12 mouse cellular contexts compared by ENCODE assay signal in genomic region chr10:62687032-62687674, GRCm38 (mm10). TPM values are rescaled to one million over a fixed set of nuclear protein-coding genes. Genes with fewer than 3 reads are reported as not detected.
DNase-seq lines count a peak whose midpoint lies in the region; ATAC-seq and TF ChIP-seq lines count a peak whose summit lies in the region.
"Had no signal": no experiment of that assay in that cellular context is flagged by ENCODE, and none has a peak within 500 bp of the region (broad histone marks: within the 10 kb centered on the region; RNA-seq: fewer than 3 reads in every experiment).

No protein-coding gene starts in this region.

- no peak for TF ChIP-seq POLR2A in lung, adult 2 months (IDR thresholded peaks at IDR 0.05; ENCODE audit: borderline replicate concordance, extremely low read depth, low read depth, low read length)
- TF ChIP-seq POLR2A in thymus, adult 2 months (IDR thresholded peaks at IDR 0.05; ENCODE audit: control insufficient read depth, extremely low read depth, insufficient read depth, low read length, poor library complexity) = no peak

- no peaks in the 10 kb centered on the region for H3K36me3 ChIP-seq in lung, embryonic 14.5 days (ENCODE audit: insufficient read depth)
- H3K36me3 ChIP-seq in midbrain, embryonic 10.5 days = no peaks in the 10 kb centered on the region
- H3K36me3 ChIP-seq in thymus, adult 2 months (ENCODE audit: control insufficient read depth, insufficient read depth, low read length) = no peaks in the 10 kb centered on the region
- H3K36me3 ChIP-seq: heart, embryonic 15.5 days had no signal

- TF ChIP-seq CTCF in lung, embryonic 14.5 days (IDR thresholded peaks at IDR 0.05; ENCODE audit: low read depth) = no peak
- no peak for TF ChIP-seq CTCF in lung, adult 2 months (IDR thresholded peaks at IDR 0.05; ENCODE audit: insufficient read depth, low read length)
- TF ChIP-seq CTCF in thymus, adult 2 months (IDR thresholded peaks at IDR 0.05; ENCODE audit: borderline replicate concordance, control insufficient read depth, extremely low read depth, insufficient read depth, low read length, poor library complexity) = no peak

- 70% methylated on average over 15 of the region's 15 CpGs for WGBS in lung, embryonic 14.5 days
- 82% methylated on average over 15 of the region's 15 CpGs for WGBS in lung, adult 2 months
- 35% methylated on average over 15 of the region's 15 CpGs for WGBS in midbrain, embryonic 10.5 days
- WGBS in thymus, adult 2 months = 90% methylated on average over 15 of the region's 15 CpGs

- no peaks in the 10 kb centered on the region for H3K9me3 ChIP-seq in lung, embryonic 14.5 days (ENCODE audit: low read depth, low read length)
- no peaks in the 10 kb centered on the region for H3K9me3 ChIP-seq in midbrain, embryonic 10.5 days (replicated peaks)
- H3K9me3 ChIP-seq: heart, embryonic 15.5 days had no signal

- 0 out of 2 replicates have a peak, but pooled peaks have one; percentile 38 for ATAC-seq in lung, embryonic 14.5 days (ENCODE audit: insufficient read depth)
- 0 out of 2 replicates have a peak, but pooled peaks have one; percentile 20 for ATAC-seq in granulocyte monocyte progenitor cell, adult 5-6 weeks (replicated peaks; ENCODE audit: poor library complexity, severe bottlenecking)

- H3K4me3 ChIP-seq in lung, embryonic 14.5 days (ENCODE audit: low read depth, low read length) = no peak overlapping the region
- no peak overlapping the region for H3K4me3 ChIP-seq in lung, adult 2 months (replicated peaks; ENCODE audit: extremely low read depth, low read depth, low read length)
- H3K4me3 ChIP-seq in midbrain, embryonic 10.5 days = peak overlapping the region; percentile 33
- H3K4me3 ChIP-seq in thymus, adult 2 months (ENCODE audit: control insufficient read depth, insufficient read depth, low read length) = no peak overlapping the region
- H3K4me3 ChIP-seq: heart, embryonic 15.5 days had no signal

- H3K27ac ChIP-seq in lung, embryonic 14.5 days (ENCODE audit: low read depth) = no peak overlapping the region
- peak overlapping the region; percentile 71 for H3K27ac ChIP-seq in midbrain, embryonic 10.5 days (replicated peaks)
- H3K27ac ChIP-seq in thymus, adult 2 months (ENCODE audit: control insufficient read depth, insufficient read depth, low read length) = no peak overlapping the region
- H3K27ac ChIP-seq: heart, embryonic 15.5 days; stomach, postnatal 0 days had no signal

- H3K4me2 ChIP-seq in lung, embryonic 14.5 days = no peak overlapping the region
- H3K4me2 ChIP-seq: heart, embryonic 15.5 days had no signal

- H3K27me3 ChIP-seq in lung, embryonic 14.5 days (ENCODE audit: insufficient read depth, low read length) = no peaks in the 10 kb centered on the region
- peaks cover 63% of the 10 kb centered on the region for H3K27me3 ChIP-seq in midbrain, embryonic 10.5 days (ENCODE audit: low read depth, poor library complexity, severe bottlenecking)
- no peaks in the 10 kb centered on the region for H3K27me3 ChIP-seq in thymus, adult 2 months (ENCODE audit: control insufficient read depth, insufficient read depth, low read length)
- H3K27me3 ChIP-seq: heart, embryonic 15.5 days had no signal

- no peak overlapping the region for H3K9ac ChIP-seq in lung, embryonic 14.5 days
- H3K9ac ChIP-seq: heart, embryonic 15.5 days had no signal

- H3K4me1 ChIP-seq in lung, embryonic 14.5 days (ENCODE audit: insufficient read depth) = no peaks in the 10 kb centered on the region
- no peaks in the 10 kb centered on the region for H3K4me1 ChIP-seq in lung, adult 2 months (ENCODE audit: control insufficient read depth, insufficient read depth, low read length)
- peaks cover 29% of the 10 kb centered on the region for H3K4me1 ChIP-seq in midbrain, embryonic 10.5 days
- H3K4me1 ChIP-seq in thymus, adult 2 months (replicated peaks; ENCODE audit: control insufficient read depth, insufficient read depth, low read length) = no peaks in the 10 kb centered on the region

- DNase-seq in lung, embryonic 14.5 days = peak; percentile 28
- DNase-seq in lung, adult 2 months = no peak
- peak; percentile 64 for DNase-seq in midbrain, embryonic 10.5 days (ENCODE audit: low spot score)
- DNase-seq in right cerebral cortex, postnatal 36 days (ENCODE audit: low spot score in 2 of 2) = no peak
- no peak for DNase-seq in thymus, adult 2 months
- DNase-seq in frontal cortex, postnatal 25 days (ENCODE audit: low spot score in 2 of 2) = no peak
- DNase-seq in urinary bladder, adult 2 months (ENCODE audit: low spot score) = no peak
- DNase-seq: kidney, postnatal 10 days; right cerebral cortex, adult 18-20 months had no signal

RNA-seq across cellular contexts. Expression of gene Ddx50, which starts 36.1 kb away (rescaled TPM):
- polyA plus RNA-seq in lung, embryonic 14.5 days (2014; fragmentation: Nextera tagmentation; extraction: Ambion mirVana) = 133 and 135 TPM in 2 replicates
- polyA plus RNA-seq in lung, adult 2 months (2012; rRNA removed) = 8.9 and 14.1 TPM in 2 replicates
- 87.6 and 115 TPM in 2 replicates for total RNA-seq in granulocyte monocyte progenitor cell, adult 5-6 weeks (2014; fragmentation: Nextera tagmentation)
- 110 and 119 TPM in 2 replicates for total RNA-seq in granulocyte monocyte progenitor cell, adult 5-6 weeks (2017)
- polyA plus RNA-seq in midbrain, embryonic 10.5 days (2016; fragmentation: Nextera tagmentation; extraction: Ambion mirVana) = 104 and 111 TPM in 2 replicates
- polyA plus RNA-seq in thymus, adult 2 months (2012; rRNA removed) = 12.9 and 13.6 TPM in 2 replicates
- 85.8 and 88.3 TPM in 2 replicates for polyA plus RNA-seq in urinary bladder, adult 2 months (2012; rRNA removed)

RNA-seq across cellular contexts. Expression of gene Stox1, which starts 38.8 kb away (rescaled TPM):
- 2.9 and 4.6 TPM in 2 replicates for polyA plus RNA-seq in lung, embryonic 14.5 days (2014; fragmentation: Nextera tagmentation; extraction: Ambion mirVana)
- 0.99 and 1.0 TPM in 2 replicates for polyA plus RNA-seq in lung, adult 2 months (2012; rRNA removed)
- 1.5 and 1.6 TPM in 2 replicates for total RNA-seq in granulocyte monocyte progenitor cell, adult 5-6 weeks (2014; fragmentation: Nextera tagmentation)
- 0.47 and 1.4 TPM in 2 replicates for total RNA-seq in granulocyte monocyte progenitor cell, adult 5-6 weeks (2017)
- 2.3 and 3.1 TPM in 2 replicates for polyA plus RNA-seq in midbrain, embryonic 10.5 days (2016; fragmentation: Nextera tagmentation; extraction: Ambion mirVana)
- polyA plus RNA-seq in thymus, adult 2 months (2012; rRNA removed) = 1.0 and 2.0 TPM in 2 replicates
- polyA plus RNA-seq in urinary bladder, adult 2 months (2012; rRNA removed) = 0.74 and 0.87 TPM in 2 replicates

Comparison
In these comparisons a context has a peak if more than half of its experiments do, and no peak if none do; other contexts are left out.
1. DNase-seq: peak in lung, embryonic 14.5 days (single experiment) and midbrain, embryonic 10.5 days (single experiment); none in lung, adult 2 months (single experiment), right cerebral cortex, postnatal 36 days (0 of 2), thymus, adult 2 months (single experiment), frontal cortex, postnatal 25 days (0 of 2) and urinary bladder, adult 2 months (single experiment).